Mouse (Mus musculus) cerebellum, adult 18-20 months (tissue): ENCODE measurements around the gene Abca8a.
"Not testable (repeated sequence)": the region's sequence is repeated elsewhere in the genome, so short reads cannot be mapped to it uniquely, and the experiment has no call there.

ENCODE experiments used
- DNase-seq, 2 experiments: peaks; one replicate each; pipeline ENCODE4 v3.0.0; 2021

Gene Abca8a

DNA sequence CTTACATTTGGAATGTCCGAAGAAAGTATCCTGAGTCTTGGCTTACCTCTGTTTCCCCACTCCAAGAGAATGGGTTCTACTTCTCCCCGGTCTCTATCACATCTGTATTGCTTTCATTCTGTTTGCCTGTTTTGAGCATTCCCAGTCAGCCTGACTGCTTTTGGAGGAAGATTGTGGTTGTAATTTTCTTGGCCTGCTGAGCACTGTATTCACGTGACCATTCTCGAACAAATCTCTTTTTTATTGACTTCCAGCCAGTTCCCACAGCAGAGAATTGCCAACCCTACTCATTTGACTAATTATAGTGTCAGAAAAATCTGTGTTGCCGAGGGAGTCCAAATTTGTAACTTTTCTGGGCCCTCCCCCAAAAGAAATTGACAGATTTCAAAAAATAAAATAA is at the start of gene Abca8a:
Abca8a (minus strand) TSS at position 121 of the 400 bp plus-strand sequence.
- no peak for DNase-seq

DNA sequence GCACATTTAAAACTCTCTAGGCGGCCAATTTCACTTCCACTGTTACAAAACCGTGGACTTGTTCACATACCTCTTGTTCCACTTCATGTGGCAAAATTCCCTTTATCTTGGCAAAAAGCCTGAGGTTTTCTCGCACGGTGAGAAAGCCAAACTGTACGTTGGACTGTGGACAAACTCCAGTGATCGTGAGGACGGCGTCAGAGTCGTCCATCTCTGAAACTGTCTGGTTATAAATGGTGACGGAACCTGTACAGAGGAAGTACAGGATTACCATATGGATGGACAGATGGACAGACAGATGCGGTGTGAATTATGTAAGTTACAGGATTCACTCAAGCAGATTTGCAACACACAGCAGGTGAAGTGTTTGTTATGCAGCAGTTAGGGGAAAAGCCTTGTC is 49.6 kb upstream of the Abca8a start:
- DNase-seq = peak; percentile 7 to 18

DNA sequence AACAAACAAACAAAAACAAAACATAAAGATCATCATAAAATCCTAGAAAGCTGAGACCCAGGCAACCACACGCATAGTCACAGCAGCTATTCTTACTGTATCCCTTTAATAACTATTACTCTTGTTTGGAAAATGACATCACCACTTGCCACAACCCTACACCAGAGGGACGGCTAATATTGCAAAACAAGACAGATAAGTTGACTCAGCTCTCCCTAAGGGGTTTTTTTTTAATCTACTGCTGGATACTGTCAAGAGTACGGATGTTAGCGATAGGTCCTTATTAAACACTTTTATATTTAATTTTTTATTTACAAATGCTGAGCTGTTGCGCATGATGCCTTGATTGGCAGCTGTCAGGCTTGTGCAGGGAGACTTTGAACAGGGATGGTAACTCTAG is 35.0 kb upstream of the Abca8a start:
- DNase-seq = no peak

DNA sequence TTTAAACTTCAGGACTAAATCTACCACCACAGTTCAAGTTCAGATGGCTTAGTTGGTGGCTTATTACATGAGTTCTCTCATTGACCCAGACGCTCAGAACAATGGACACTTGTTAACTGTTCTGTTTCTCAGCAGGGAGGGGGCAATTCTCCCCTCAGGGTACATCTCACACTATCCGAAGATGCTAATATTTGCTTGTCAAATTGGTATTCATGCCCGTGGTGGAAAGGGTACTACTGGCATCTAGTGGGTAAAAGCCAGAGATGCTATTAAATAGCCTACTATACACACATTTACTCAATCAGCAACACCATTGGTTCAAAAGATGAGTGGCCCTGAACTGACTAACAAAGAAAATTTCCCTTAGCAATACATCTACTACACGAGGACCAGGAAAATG is 15.4 kb upstream of the Abca8a start:
- peak; percentile 7 to 17 for DNase-seq

DNA sequence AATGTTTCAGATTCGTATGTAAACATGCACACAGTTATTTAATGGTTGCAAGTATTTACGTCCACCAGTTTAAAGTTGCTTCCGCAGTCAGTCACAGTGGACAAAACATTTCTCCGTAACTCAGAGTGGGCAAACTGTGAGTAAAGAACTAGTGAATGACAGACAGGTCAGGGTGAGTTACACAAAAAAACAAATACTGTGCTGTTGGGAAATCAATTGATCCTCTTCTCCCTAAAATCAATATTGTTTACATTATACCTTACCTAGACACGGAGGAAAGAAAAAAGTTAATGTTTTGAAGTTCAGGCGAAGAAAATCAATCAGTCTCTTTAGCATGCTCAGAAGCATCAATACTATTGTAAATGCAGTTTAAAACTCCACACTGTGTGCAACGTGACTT is 5.7 kb upstream of the Abca8a start:
- no peak for DNase-seq

DNA sequence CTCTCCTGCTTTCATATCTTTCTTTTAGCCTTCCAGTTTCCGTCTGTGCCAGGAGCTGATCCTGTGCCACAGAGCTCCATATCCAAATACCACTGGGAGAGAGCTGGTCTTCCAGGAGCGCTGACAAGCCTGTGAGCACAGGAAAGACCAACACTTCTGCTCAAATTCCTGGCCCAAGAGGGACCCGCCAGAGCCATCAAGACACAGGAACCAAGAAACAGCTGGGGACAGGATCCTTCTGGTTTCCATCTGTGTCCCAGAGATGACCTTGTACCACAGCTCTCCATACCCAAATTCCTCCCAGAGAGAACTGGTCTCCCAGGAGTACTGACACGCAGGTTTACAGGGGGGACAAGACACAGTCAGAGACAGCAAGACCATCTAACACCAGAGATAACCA is 3.1 kb upstream of the Abca8a start:
- DNase-seq = no peak

DNA sequence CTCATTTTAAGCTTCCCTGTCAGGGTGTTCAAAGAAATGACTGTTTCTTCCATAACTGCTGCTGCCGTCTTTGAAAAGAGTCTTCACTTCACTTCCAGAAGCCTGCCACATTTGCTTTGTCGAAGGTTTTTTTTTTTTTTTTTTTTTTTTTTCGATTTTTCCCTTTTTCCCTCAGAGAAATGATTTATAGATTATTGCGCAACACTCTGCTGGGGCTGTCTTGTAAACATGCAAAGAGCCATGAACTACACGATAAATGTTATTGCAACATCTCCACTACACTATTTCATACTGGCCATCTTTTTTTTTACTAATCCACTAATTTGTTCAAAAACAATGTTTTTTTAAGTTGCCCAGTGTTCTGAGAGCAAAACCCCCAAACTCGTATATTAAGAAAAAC is 1.7 kb upstream of the Abca8a start:
- no peak for DNase-seq

DNA sequence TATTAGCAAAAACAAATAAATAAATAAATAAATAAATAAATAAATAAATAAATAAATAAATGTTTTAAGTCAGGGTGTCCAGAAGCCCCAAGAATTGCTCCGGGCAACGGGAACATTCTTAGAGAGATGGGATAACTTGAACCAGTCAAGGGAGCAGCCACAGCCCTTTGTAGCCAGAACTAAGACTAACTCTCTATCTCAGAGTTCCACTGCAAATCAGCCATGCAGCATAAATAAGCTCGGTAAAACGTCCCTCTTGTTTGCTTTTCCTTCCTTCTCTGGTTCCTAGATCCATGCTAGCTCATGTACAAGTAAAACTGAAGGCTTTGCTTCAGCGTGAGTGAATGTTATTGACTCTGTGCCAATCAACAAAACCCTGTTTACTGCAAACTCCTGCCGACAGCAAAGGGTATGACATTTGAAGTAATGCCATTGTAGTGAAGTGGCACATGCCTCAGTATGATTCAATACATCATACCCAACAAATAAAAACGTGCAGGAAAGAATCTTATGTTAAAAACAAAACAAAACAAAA is 865 bp downstream of the Abca8a start:
- DNase-seq = no peak

DNA sequence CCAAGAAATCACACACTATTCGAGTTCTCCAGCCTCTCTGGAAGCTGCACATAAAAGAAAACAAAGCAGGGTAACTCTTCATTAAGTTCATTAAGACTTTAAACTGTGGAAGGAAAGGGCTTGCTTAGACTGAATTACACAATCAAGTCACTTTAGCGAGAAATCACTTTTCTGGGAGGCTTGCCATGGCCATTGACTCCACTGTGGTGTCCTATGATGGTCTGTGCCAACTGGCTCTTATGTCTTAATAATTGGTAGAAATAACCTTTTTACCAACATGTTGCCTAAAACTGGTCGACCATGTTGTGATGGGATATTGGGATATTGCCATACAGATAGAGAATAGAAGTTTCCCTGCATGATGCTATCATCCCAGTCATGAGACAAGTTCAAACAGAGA is 1.5 kb downstream of the Abca8a start:
- DNase-seq = no peak

DNA sequence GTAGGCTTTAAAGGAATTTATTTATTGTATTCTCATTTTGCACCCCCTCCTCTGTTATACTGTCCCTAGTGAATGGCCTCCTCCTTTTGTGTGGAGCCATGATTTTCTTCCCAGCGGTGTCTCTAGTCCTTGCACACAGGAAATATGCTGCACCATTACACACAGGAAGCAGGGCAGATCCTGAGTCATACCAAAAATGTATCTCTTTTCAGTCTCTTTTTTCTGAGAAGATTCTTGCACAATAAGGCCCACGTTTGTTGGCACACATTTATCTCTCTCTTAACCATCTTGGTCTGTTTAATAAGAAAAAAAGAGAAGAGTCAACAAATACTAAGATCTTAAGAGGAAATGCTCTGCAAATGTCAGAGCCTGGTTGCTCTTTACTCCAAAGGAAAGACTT is 4.5 kb downstream of the Abca8a start:
- DNase-seq = no peak

DNA sequence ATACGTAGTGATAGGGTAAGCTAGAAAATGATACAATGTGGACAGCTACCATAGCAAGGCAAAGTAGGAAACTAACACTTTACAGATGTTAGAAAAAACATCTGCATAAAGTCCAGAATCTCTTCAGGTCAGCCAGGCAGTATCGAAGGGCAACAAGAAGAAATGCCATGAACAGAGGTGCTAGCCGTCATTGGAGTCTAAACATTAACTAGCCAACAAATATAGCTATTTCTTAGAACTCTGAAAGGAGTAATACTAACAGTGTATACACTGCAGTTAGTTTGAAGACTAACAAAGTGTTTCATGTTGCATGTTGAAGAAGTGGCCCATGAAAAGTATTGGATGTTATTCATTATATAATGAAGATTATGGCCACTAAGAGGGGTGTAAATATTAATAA is 23.6 kb downstream of the Abca8a start:
- no peak for DNase-seq

DNA sequence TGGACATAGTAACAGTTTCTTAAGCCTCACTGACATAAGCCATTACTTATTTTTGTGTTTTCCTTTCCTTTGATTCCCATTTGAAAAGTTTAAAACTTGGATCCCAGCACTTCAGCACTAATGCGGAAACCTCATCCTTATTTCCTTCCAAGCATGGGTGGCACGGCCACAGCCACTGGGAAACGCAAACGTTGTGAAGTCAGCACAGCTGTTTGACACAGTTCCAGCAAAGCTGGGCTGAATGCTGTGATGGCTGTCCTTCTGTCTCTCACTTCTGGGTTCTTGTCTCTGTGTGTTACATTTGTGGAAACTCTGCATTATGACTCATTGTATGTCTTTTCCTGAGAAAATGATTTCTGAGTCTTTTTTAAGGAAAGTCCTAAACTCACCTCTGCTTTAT is 34.7 kb downstream of the Abca8a start:
- DNase-seq = no peak

DNA sequence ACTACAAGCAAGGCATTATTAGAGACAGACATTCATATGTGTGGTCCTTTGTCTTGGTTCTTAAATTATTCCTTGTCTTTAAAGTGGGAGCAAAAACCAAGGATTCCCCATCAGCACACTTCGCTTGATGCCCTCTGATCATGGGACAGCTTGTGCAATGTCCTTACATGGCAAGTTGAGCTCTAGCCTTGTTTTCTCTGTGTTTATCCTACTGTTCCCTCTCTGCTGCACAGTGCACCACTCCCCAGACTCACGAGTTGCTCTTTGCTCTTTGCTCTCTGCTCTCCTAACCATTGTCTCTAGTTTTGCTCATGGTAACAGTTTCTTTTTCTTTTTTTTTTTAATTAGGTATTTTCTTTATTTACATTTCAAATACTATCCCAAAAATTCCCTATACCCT is 35.7 kb downstream of the Abca8a start:
- DNase-seq = no peak

DNA sequence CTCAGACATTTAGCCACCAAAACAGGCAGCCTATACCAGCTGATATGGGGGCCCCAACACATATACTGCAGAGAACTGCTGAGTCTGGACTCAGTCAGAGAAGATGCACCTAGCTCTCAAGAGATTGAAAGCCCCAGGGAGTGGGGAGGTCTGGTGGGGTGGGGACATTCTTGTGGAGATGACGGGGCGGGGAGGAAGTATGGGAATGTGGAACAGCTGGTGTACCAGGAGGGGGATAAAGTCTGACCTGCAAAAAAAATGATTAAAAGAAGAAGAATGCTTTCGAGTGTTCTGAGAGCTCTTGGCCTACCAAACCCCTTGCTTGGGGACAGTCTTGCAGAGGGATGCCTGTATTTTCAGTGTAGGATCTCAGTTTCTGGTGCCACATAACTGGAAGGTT is 42.1 kb downstream of the Abca8a start:
- DNase-seq = no peak

DNA sequence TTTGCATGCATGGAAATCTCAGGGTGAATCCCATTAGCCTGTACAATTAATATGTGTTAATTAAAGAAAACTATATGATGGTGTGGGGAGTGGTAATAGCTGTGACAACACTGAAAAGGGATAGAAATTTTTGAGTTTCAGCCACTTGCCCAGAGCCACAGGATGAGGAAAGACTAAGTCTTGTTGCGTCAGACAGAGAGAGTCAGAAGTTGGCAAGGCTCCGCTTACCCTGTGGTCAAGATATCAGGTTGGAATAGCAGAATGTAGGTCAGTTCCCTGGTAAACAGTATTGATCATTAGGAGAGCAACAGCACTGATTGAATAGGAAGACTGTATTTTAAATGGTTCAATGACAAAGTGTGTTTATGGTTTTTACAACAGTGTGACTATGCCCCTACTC is 58.0 kb downstream of the Abca8a start:
- DNase-seq = no peak

DNA sequence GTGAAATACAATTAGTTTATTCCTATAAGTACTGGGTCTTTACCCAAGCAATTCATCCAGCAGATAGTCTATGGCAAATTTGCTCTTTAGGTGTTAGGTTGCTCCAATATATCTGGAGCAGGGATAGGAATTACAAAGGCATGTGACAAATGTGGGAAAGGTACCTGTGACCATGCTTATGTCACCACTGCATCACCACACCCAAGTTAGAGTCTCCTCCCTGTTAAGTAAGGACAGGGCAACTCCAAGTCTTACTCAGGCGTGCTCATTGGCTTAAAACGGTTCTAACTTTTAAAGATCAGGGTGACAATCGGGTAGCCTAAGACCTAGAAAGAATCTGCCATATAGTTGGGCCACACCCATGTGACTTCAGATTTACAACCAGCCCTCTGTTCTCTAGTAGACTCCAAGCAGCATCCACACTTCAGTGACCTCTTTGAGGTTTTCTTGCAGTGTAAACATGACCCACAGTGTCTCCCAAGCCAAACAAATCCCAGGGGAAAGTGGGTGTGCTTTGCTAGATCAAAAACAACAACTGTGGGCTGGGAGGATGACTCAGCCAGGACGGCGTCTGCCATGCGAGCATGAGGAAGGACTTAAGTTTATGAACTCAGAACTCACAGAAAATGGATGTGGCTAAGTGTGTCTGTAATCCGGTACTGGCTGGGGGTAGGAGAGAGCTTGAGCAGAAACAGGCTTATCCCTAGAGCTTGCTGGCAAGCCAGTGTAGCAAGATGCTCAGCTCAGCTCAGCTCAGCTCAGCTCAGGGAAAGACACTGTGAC is 66.7 kb downstream of the Abca8a start:
- no peak for DNase-seq

DNA sequence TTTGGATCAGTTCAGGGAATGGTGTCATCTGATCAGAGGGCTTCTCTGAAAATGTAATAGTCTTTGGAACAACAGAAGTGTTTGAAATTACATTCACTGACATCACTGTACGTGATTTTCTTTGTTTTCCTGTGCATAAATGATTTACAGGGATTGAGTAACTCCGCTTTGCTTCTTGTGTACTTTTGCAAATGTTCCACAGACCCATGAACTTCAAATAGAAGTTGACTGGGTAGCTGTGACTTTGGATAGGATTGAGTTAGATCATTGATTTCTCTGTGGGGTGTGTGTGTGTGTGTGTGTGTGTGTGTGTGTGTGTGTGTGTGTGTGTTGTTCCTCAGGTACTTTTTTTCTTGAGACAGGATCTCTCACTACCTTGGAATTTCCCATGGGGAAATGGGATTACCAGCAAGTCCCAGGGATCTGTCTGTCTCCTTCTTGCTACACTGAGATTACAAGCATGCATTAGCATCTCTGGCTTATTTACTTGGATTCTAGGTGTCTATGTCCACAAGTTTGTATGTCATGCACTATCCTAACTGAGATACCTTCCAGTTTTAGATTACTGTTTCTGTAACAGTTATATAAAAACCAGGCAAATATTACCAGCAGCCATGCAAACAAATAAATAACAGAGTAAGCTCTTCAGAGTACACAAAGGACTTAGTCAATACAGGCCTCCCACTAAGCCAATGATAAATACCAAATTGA is 84.8 kb downstream of the Abca8a start:
- no peak for DNase-seq

DNA sequence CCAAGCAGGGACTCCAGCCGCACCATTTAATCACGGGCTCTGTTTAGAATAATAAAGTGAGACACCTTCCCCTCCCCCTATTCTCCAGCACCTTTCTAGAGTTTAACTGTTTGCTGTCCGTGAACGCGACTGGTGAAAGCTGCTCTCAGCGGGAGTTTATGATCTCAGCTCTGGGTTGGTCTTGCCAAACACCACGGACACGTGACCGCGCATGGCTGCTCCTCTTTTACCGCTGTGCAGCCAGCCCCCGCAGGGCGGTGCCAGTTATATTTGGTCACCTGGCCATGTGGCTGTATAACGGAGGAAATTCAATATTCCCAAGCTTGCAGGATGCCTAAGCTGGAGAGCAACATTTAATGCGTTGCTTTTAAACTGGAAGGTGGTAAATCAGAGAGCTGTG is 100.2 kb downstream of the Abca8a start, which contains the start of gene Abca8b:
Abca8b (minus strand) TSS at position 222 of the 400 bp plus-strand sequence.
- DNase-seq = peak; percentile 90 to 94

DNA sequence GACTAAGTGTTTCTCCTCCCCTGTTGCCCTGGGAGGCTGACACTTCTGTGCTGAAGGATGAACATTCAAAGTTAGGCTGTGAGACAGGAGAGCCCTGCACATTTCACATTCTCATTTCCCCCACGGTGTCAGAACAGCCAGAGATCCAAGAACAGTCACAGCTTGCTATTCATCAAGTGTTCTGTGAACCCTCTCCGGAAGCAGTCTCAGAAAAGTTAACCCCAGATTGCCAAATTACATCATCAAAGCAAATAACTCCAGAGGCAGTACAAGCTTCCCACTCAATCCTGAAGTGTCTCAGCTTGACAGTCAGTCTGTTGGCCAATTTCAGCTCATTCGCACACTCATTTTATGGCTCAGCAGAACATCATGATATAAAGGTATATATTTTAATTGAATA is 100.8 kb downstream of the Abca8a start:
- DNase-seq = peak; percentile 23 to 44

DNA sequence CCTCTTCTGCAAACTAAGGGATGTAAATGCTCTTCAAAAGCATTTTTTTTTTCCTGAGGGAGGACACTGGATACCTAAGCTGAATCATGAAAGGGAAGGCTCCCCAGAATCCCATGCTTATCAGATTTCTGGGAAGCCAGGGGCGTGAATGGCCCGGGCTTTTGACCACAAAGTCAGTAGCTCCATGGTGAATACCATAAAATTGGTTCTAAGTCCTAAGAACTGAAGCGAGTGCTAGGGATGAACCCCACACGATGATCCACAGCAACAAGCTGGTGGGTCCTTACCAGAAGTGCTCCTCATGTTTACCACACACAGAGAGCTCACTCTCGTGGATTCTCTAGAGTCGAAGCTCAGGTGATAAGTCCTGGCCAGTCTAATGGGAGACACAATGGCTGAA is 101.8 kb downstream of the Abca8a start:
- no peak for DNase-seq

DNA sequence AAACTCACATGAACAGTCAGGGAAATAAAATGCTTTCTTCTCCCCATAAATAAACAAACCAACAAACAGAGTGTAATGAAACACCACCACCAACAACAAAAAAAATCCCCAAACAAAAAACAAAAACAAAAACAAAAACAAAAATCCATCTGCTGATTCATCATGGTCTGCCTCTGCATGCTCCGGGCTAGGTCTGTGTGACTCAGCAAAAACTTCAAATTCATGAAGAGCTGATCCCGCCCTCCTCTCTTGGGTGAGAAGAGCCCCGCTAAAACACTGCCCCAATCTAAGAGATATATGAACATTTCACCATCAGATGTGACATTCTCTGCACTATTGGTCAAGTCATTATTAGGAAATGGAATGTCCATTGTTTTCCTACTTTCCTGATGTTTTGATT is 104.5 kb downstream of the Abca8a start:
- DNase-seq = no peak

DNA sequence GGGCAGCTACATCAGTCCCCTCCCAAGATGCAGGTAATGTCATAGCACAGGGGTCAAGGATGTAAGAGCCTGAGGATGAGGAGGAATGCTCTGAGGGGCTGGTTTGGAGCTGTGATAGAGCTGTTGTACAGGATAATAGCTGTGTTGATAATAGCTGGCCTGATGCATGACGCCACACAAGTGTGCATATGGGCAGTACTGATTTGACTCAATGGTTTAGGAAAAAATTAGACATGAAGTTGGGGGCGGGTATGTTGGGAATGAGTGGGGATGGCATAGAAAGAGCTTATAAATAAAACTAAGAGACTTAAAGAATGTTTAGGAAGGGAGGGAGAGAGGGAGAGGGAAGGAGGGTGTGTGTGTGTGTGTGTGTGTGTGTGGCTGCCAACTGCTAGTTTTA is 105.5 kb downstream of the Abca8a start:
- DNase-seq = no peak

DNA sequence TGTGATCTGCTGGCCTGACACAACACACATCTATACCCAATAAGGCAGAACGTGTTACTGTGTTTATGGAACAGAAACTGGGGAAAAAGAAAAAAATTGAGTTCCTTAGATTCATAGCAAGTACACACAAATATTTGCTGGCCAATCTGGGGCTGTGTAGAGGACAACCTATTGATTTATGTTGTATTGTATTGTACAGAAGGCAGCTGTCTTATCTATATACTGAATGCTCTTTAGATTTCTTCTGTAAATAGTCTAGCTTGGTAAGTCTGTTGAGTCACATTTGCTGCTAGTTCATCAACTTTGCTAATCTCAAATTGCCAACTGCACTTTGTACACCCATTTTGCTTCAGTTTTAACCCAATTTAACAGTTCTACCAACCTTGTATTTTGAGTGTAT is 107.6 kb downstream of the Abca8a start:
- no peak for DNase-seq

DNA sequence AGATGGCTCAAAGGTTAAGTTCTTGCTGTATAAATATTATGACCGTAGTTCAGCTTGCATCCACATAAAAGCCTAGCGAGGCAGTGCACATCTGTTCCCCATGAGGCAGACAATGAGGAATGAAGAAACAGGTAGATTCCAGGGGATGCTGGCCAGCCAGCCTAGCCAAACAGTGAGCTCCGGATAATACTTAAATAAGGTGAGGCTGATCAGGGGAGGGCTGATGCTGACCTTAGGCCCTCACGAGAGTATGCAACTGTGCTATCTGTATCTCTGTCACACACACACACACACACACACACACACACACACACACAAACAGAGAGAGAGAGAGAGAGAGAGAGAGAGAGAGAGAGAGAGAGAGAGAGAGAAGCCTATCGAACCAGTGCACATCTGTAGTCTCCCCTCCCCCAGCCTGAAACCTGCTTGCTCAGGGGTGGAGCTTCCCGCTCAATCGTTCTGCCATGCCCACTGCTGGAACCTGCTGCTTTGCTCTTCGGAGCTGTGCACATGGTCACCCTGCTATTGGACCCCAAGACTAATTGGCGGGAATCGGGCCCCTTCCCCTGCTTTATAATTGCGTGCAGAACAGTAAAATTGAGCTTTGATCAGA is 108.2 kb downstream of the Abca8a start:
- not testable (repeated sequence) for DNase-seq
